ENCODE assay signal across 26 mouse cellular contexts in genomic region chr12:73491370-73491769, GRCm38 (mm10). TPM values are rescaled to one million over a fixed set of nuclear protein-coding genes. Genes with fewer than 3 reads are reported as not detected.
A peak's percentile ranks its signal among the peaks of the same experiment; 100 is the strongest.
DNase-seq lines count a peak whose midpoint lies in the region; ATAC-seq and TF ChIP-seq lines count a peak whose summit lies in the region.
"Had no signal": no experiment of that assay in that cellular context is flagged by ENCODE, and none has a peak within 500 bp of the region (broad histone marks: within the 10 kb centered on the region; RNA-seq: fewer than 3 reads in every experiment).

No protein-coding gene starts in this region.

- H3K36me3 ChIP-seq in forebrain, embryonic 11.5 days (ENCODE audit: control insufficient read depth, insufficient read depth, low read length): no peaks in the 10 kb centered on the region
- H3K36me3 ChIP-seq: forebrain, embryonic 10.5 days; heart, embryonic 10.5 days; heart, embryonic 13.5 days had no signal

- TF ChIP-seq CTCF in gastrocnemius, adult 2 months (IDR thresholded peaks at IDR 0.05): no peak

- no peak overlapping the region for H3K9ac ChIP-seq in forebrain, embryonic 11.5 days (ENCODE audit: low read length)
- H3K9ac ChIP-seq: forebrain, postnatal 0 days; heart, embryonic 13.5 days; hindbrain, embryonic 14.5 days had no signal

- H3K27me3 ChIP-seq in forebrain, embryonic 11.5 days (ENCODE audit: control insufficient read depth, insufficient read depth, low read length): no peaks in the 10 kb centered on the region
- H3K27me3 ChIP-seq: heart, embryonic 13.5 days had no signal

- 87% methylated on average over 3 of the region's 3 CpGs for WGBS in forebrain, embryonic 11.5 days

- H3K27ac ChIP-seq in gastrocnemius, adult 2 months: 0 out of 2 replicates have a peak overlapping the region, but pooled peaks have one; percentile 24
- no peak overlapping the region for H3K27ac ChIP-seq in forebrain, embryonic 11.5 days (ENCODE audit: low read depth, low read length)
- H3K27ac ChIP-seq: forebrain, embryonic 10.5 days; heart, adult 2 months; heart, embryonic 10.5 days; heart, embryonic 13.5 days; hindbrain, embryonic 14.5 days; hindbrain, postnatal 0 days had no signal

- H3K4me2 ChIP-seq in forebrain, embryonic 11.5 days (ENCODE audit: low read depth, low read length, severe bottlenecking): no peak overlapping the region
- H3K4me2 ChIP-seq: heart, embryonic 13.5 days; hindbrain, embryonic 14.5 days had no signal

- no peak overlapping the region for H3K4me3 ChIP-seq in gastrocnemius, adult 2 months
- H3K4me3 ChIP-seq in forebrain, embryonic 11.5 days (ENCODE audit: low read depth, low read length): no peak overlapping the region
- H3K4me3 ChIP-seq: forebrain, embryonic 10.5 days; heart, adult 2 months; heart, embryonic 10.5 days; heart, embryonic 13.5 days had no signal

- DNase-seq in gastrocnemius, adult 2 months: no peak
- DNase-seq in gastrocnemius, postnatal 36 days: no peak
- peak; percentile 19 for DNase-seq in CD4-positive helper T cell, adult 2 months (ENCODE audit: low read depth, low spot score)
- peak; percentile 17 for DNase-seq in induced T-regulatory cell, adult 2 months (ENCODE audit: low read depth)
- DNase-seq in forebrain, embryonic 11.5 days (ENCODE audit: low spot score): no peak
- DNase-seq in kidney, postnatal 14 days: no peak
- DNase-seq in kidney, adult 18-20 months: no peak
- DNase-seq: adrenal gland, adult 2 months; adrenal gland, postnatal 14 days; cerebellum, adult 18-20 months; cerebellum, adult 9-10 months; cerebellum, postnatal 14 days; forebrain, postnatal 0 days; gastrocnemius, postnatal 25 days; heart, adult 2 months; heart, postnatal 14 days; heart, postnatal 4 days had no signal

- intact Hi-C loops in gastrocnemius, adult 2 months (cut with DNase I): no loop called here
- intact Hi-C loops in gastrocnemius, postnatal 36 days (cut with DNase I): no loop called here

- no peaks in the 10 kb centered on the region for H3K9me3 ChIP-seq in forebrain, embryonic 11.5 days (ENCODE audit: control insufficient read depth, low read length)
- H3K9me3 ChIP-seq: forebrain, embryonic 10.5 days; heart, embryonic 10.5 days had no signal

- H3K4me1 ChIP-seq in forebrain, embryonic 11.5 days (replicated peaks; ENCODE audit: control insufficient read depth, insufficient read depth, low read length): no peaks in the 10 kb centered on the region
- H3K4me1 ChIP-seq: forebrain, embryonic 10.5 days had no signal

- ATAC-seq in forebrain, embryonic 11.5 days (replicated peaks; ENCODE audit: low FRiP score): no peak
- ATAC-seq: forebrain, embryonic 14.5 days; forebrain, postnatal 0 days; hindbrain, postnatal 0 days had no signal

RNA-seq across cellular contexts. Expression of gene Tmem30b, which starts 54.8 kb away (rescaled TPM):
- under 1 TPM; 0.26 to 0.50 TPM for total RNA-seq in gastrocnemius, adult 2 months (2021)
- total RNA-seq in gastrocnemius, postnatal 36 days (2021): under 1 TPM; 0.26 to 0.35 TPM
- 2.4 and 3.4 TPM in 2 replicates for polyA plus RNA-seq in forebrain, embryonic 11.5 days (2014; fragmentation: Nextera tagmentation; extraction: Ambion mirVana)
- total RNA-seq: granulocyte monocyte progenitor cell, adult 5-6 weeks; MEL had no signal
- polyA plus RNA-seq: C2C12 had no signal

Comparison
In these comparisons a context has a peak if more than half of its experiments do, and no peak if none do; other contexts are left out.
1. DNase-seq: peak in CD4-positive helper T cell, adult 2 months (single experiment) and induced T-regulatory cell, adult 2 months (single experiment); none in gastrocnemius, adult 2 months (single experiment), gastrocnemius, postnatal 36 days (0 of 2), forebrain, embryonic 11.5 days (single experiment), kidney, postnatal 14 days (single experiment) and kidney, adult 18-20 months (single experiment).